Mouse (Mus musculus): ENCODE measurements around the gene B230104I21Rik. TPM values are rescaled to one million over a fixed set of nuclear protein-coding genes. Genes with fewer than 3 reads are reported as not detected.

B230104I21Rik gene
- polyA plus RNA-seq, 1 experiment from 2014 or later = 0.17 TPM

- Histone ChIP-seq H3K9ac (ENCODE audit: low read length) (no peak overlapping the region), H3K4me1 (ENCODE audit: control insufficient read depth, insufficient read depth, low read length) (no peaks in the 10 kb centered on the region), H3K9me3 (ENCODE audit: control insufficient read depth, low read length) (no peaks in the 10 kb centered on the region), H3K27ac (replicated peaks; ENCODE audit: low read depth, low read length) (peak overlapping the region; percentile 68; the same call in 1 of the 2 replicates), H3K4me3 (ENCODE audit: low read depth, low read length) (no peak overlapping the region), H3K4me2 (ENCODE audit: low read depth, severe bottlenecking) (no peak overlapping the region), H3K36me3 (ENCODE audit: control insufficient read depth, insufficient read depth, low read length) (no peaks in the 10 kb centered on the region), H3K27me3 (ENCODE audit: control insufficient read depth, insufficient read depth, low read length) (no peaks in the 10 kb centered on the region)
- ATAC-seq (ENCODE audit: insufficient number of reproducible peaks, low FRiP score, low TSS enrichment, low read depth) = no peak
- DNase-seq (ENCODE audit: low spot score) = no peak
- WGBS = 91% methylated on average over 2 of the region's 2 CpGs
These were observed 23.6 kb upstream of the B230104I21Rik start for GRCm38 (mm10) chr4:154312143-154312812.

- H3K4me3 ChIP-seq (ENCODE audit: low read depth, low read length) = no peak overlapping the region
- no peaks in the 10 kb centered on the region for H3K27me3 ChIP-seq (ENCODE audit: control insufficient read depth, insufficient read depth, low read length)
These were observed 22.8 kb upstream of the B230104I21Rik start for GRCm38 (mm10) chr4:154312935-154313621.

GRCm38 (mm10) chr4:154313622-154313967, 22.3 kb upstream of the B230104I21Rik start:
- H3K4me2 ChIP-seq (ENCODE audit: low read depth, severe bottlenecking) = no peak overlapping the region
- no peak overlapping the region for H3K4me3 ChIP-seq (ENCODE audit: low read depth, low read length)
- no peaks in the 10 kb centered on the region for H3K9me3 ChIP-seq (ENCODE audit: control insufficient read depth, low read length)
- WGBS = 76% methylated on average over 11 of the region's 11 CpGs
- H3K9ac ChIP-seq (ENCODE audit: low read length) = no peak overlapping the region
- 0 out of 2 replicates have a peak, but pooled peaks cover 2% of the 10 kb centered on the region for H3K36me3 ChIP-seq (ENCODE audit: control insufficient read depth, insufficient read depth, low read length)
- no peaks in the 10 kb centered on the region for H3K4me1 ChIP-seq (ENCODE audit: control insufficient read depth, insufficient read depth, low read length)
- H3K27ac ChIP-seq (replicated peaks; ENCODE audit: low read depth, low read length) = 0 out of 2 replicates have a peak overlapping the region, but pooled peaks have one; percentile 26
- H3K27me3 ChIP-seq (ENCODE audit: control insufficient read depth, insufficient read depth, low read length) = no peaks in the 10 kb centered on the region
- ATAC-seq (ENCODE audit: insufficient number of reproducible peaks, low FRiP score, low TSS enrichment, low read depth) (no peak), DNase-seq (ENCODE audit: low spot score) (no peak)

More at GRCm38 (mm10) chr4:154312935-154313621, 22.8 kb upstream of the B230104I21Rik start:
- H3K4me2 ChIP-seq (ENCODE audit: low read depth, severe bottlenecking) = no peak overlapping the region
- peak overlapping the region; percentile 68; the same call in 1 of the 2 replicates for H3K27ac ChIP-seq (replicated peaks; ENCODE audit: low read depth, low read length)
- WGBS = 58% methylated on average over 4 of the region's 4 CpGs
- DNase-seq (ENCODE audit: low spot score) (no peak), ATAC-seq (ENCODE audit: insufficient number of reproducible peaks, low FRiP score, low TSS enrichment, low read depth) (no peak)
- no peak overlapping the region for H3K9ac ChIP-seq (ENCODE audit: low read length)
- H3K9me3 ChIP-seq (ENCODE audit: control insufficient read depth, low read length) = no peaks in the 10 kb centered on the region
- H3K4me1 ChIP-seq (ENCODE audit: control insufficient read depth, insufficient read depth, low read length) = no peaks in the 10 kb centered on the region
- no peaks in the 10 kb centered on the region for H3K36me3 ChIP-seq (ENCODE audit: control insufficient read depth, insufficient read depth, low read length)

GRCm38 (mm10) chr4:154325410-154325809, 10.5 kb upstream of the B230104I21Rik start:
- no peak for ATAC-seq (ENCODE audit: insufficient number of reproducible peaks, low FRiP score, low TSS enrichment, low read depth)
- WGBS = 67% methylated on average over 4 of the region's 4 CpGs
- Histone ChIP-seq H3K27ac (replicated peaks; ENCODE audit: low read depth, low read length) (no peak overlapping the region), H3K4me1 (ENCODE audit: control insufficient read depth, insufficient read depth, low read length) (peaks cover 13% of the 10 kb centered on the region), H3K4me3 (ENCODE audit: low read depth, low read length) (no peak overlapping the region), H3K9ac (ENCODE audit: low read length) (no peak overlapping the region), H3K27me3 (ENCODE audit: control insufficient read depth, insufficient read depth, low read length) (no peaks in the 10 kb centered on the region), H3K4me2 (ENCODE audit: low read depth, severe bottlenecking) (no peak overlapping the region), H3K36me3 (ENCODE audit: control insufficient read depth, insufficient read depth, low read length) (peaks cover 6% of the 10 kb centered on the region), H3K9me3 (ENCODE audit: control insufficient read depth, low read length) (no peaks in the 10 kb centered on the region)
- DNase-seq (ENCODE audit: low spot score) = no peak

- H3K9ac ChIP-seq (ENCODE audit: low read length) = no peak overlapping the region
- no peak overlapping the region for H3K4me3 ChIP-seq (ENCODE audit: low read depth, low read length)
- no peaks in the 10 kb centered on the region for H3K27me3 ChIP-seq (ENCODE audit: control insufficient read depth, insufficient read depth, low read length)
- peaks cover 1% of the 10 kb centered on the region for H3K36me3 ChIP-seq (ENCODE audit: control insufficient read depth, insufficient read depth, low read length)
- H3K4me2 ChIP-seq (ENCODE audit: low read depth, severe bottlenecking) = no peak overlapping the region
- peaks cover 26% of the 10 kb centered on the region for H3K4me1 ChIP-seq (ENCODE audit: control insufficient read depth, insufficient read depth, low read length)
- WGBS = 10% methylated on average over 19 of the region's 20 CpGs
- H3K9me3 ChIP-seq (ENCODE audit: control insufficient read depth, low read length) = no peaks in the 10 kb centered on the region
- H3K27ac ChIP-seq (replicated peaks; ENCODE audit: low read depth, low read length) = no peak overlapping the region
- no peak for ATAC-seq (ENCODE audit: insufficient number of reproducible peaks, low FRiP score, low TSS enrichment, low read depth)
- no peak for DNase-seq (ENCODE audit: low spot score)
These were observed 7.5 kb upstream of the B230104I21Rik start for GRCm38 (mm10) chr4:154328431-154328830.

- Histone ChIP-seq H3K4me2 (ENCODE audit: low read depth, severe bottlenecking) (no peak overlapping the region), H3K36me3 (ENCODE audit: control insufficient read depth, insufficient read depth, low read length) (no peaks in the 10 kb centered on the region; the same call in none of the 2 replicates), H3K27ac (replicated peaks; ENCODE audit: low read depth, low read length) (no peak overlapping the region; the same call in 1 of the 2 replicates), H3K4me3 (ENCODE audit: low read depth, low read length) (no peak overlapping the region), H3K27me3 (ENCODE audit: control insufficient read depth, insufficient read depth, low read length) (no peaks in the 10 kb centered on the region), H3K4me1 (ENCODE audit: control insufficient read depth, insufficient read depth, low read length) (peaks cover 30% of the 10 kb centered on the region), H3K9me3 (ENCODE audit: control insufficient read depth, low read length) (no peaks in the 10 kb centered on the region), H3K9ac (ENCODE audit: low read length) (no peak overlapping the region)
- no peak for ATAC-seq (ENCODE audit: insufficient number of reproducible peaks, low FRiP score, low TSS enrichment, low read depth)
- 8% methylated on average over 6 of the region's 6 CpGs for WGBS
- peak; percentile 91 for DNase-seq (ENCODE audit: low spot score)
These were observed 7.1 kb upstream of the B230104I21Rik start for GRCm38 (mm10) chr4:154328836-154329235.

GRCm38 (mm10) chr4:154330001-154330400, 5.9 kb upstream of the B230104I21Rik start:
- no peaks in the 10 kb centered on the region for H3K27me3 ChIP-seq (ENCODE audit: control insufficient read depth, insufficient read depth, low read length)
- H3K4me1 ChIP-seq (ENCODE audit: control insufficient read depth, insufficient read depth, low read length) = peaks cover 32% of the 10 kb centered on the region
- DNase-seq (ENCODE audit: low spot score) (no peak), ATAC-seq (ENCODE audit: insufficient number of reproducible peaks, low FRiP score, low TSS enrichment, low read depth) (no peak)
- H3K9me3 ChIP-seq (ENCODE audit: control insufficient read depth, low read length) = no peaks in the 10 kb centered on the region
- no peak overlapping the region for H3K27ac ChIP-seq (replicated peaks; ENCODE audit: low read depth, low read length)
- no peaks in the 10 kb centered on the region; the same call in none of the 2 replicates for H3K36me3 ChIP-seq (ENCODE audit: control insufficient read depth, insufficient read depth, low read length)
- H3K9ac ChIP-seq (ENCODE audit: low read length) = no peak overlapping the region
- no peak overlapping the region for H3K4me3 ChIP-seq (ENCODE audit: low read depth, low read length)
- WGBS = 83% methylated on average over 7 of the region's 7 CpGs
- H3K4me2 ChIP-seq (ENCODE audit: low read depth, severe bottlenecking) = no peak overlapping the region

- Histone ChIP-seq H3K27me3 (ENCODE audit: control insufficient read depth, insufficient read depth, low read length) (no peaks in the 10 kb centered on the region), H3K9ac (ENCODE audit: low read length) (no peak overlapping the region), H3K4me3 (ENCODE audit: low read depth, low read length) (no peak overlapping the region), H3K4me1 (ENCODE audit: control insufficient read depth, insufficient read depth, low read length) (peaks cover 44% of the 10 kb centered on the region), H3K4me2 (ENCODE audit: low read depth, severe bottlenecking) (no peak overlapping the region), H3K27ac (replicated peaks; ENCODE audit: low read depth, low read length) (peak overlapping the region; percentile 24; the same call in 1 of the 2 replicates), H3K9me3 (ENCODE audit: control insufficient read depth, low read length) (no peaks in the 10 kb centered on the region), H3K36me3 (ENCODE audit: control insufficient read depth, insufficient read depth, low read length) (no peaks in the 10 kb centered on the region; the same call in none of the 2 replicates)
- DNase-seq (ENCODE audit: low spot score) = peak; percentile 57
- WGBS = 31% methylated on average over 12 of the region's 12 CpGs
- ATAC-seq (ENCODE audit: insufficient number of reproducible peaks, low FRiP score, low TSS enrichment, low read depth) = no peak
These were observed 4.7 kb upstream of the B230104I21Rik start for GRCm38 (mm10) chr4:154331271-154331670.

Data from limb, embryonic 11.5 days (tissue).